Mouse (Mus musculus) hindbrain, embryonic 15.5 days (tissue): ENCODE results near the gene Emd. TPM values are rescaled to one million over a fixed set of nuclear protein-coding genes. Genes with fewer than 3 reads are reported as not detected.

Experiments used
- microRNA-seq: library from miRNA; unstranded; fragments of <30 nt; microRNA quantifications from one replicate; pipeline ENCODE4, GENCODE M21; 2016
- polyA plus RNA-seq: library from polyadenylated mRNA; unstranded; fragments of >200 nt; fragmentation: Nextera tagmentation; extraction: Ambion mirVana; gene quantifications from 2 replicates; pipeline ENCODE4 v1.2.1, GENCODE M21; 2015

Emd gene
- polyA plus RNA-seq, 1 experiment from 2014 or later: 14.5 TPM

Small RNA genes within 50 kb of the gene (microRNA-seq; reads per million reads assigned to microRNA genes)
- gene Mir7091: not detected

Other genes with a start within 250 kb of the Emd start
- gene Irak1, start 230.8 kb upstream of the Emd start, polyA plus RNA-seq: 44.0 and 45.9 TPM in 2 replicates
- gene Opn1mw, start 127.2 kb upstream of the Emd start, polyA plus RNA-seq: not detected in 2 replicates
- gene Mecp2, start 119.3 kb upstream of the Emd start, polyA plus RNA-seq: 12.8 and 13.6 TPM in 2 replicates
- not detected in 2 replicates for gene Tex28, start 86.8 kb upstream of the Emd start, polyA plus RNA-seq
- gene Tktl1, start 77.4 kb upstream of the Emd start, polyA plus RNA-seq: 0.05 and 0.07 TPM in 2 replicates
- gene Flna, start 4.9 kb upstream of the Emd start, polyA plus RNA-seq: 87.8 and 92.0 TPM in 2 replicates
- gene Rpl10, start 16.1 kb downstream of the Emd start, polyA plus RNA-seq: 396 and 404 TPM in 2 replicates
- gene Taz, start 27.2 kb downstream of the Emd start, polyA plus RNA-seq: 73.2 and 80.1 TPM in 2 replicates
- 4.4 and 4.7 TPM in 2 replicates for gene Dnase1l1, start 27.6 kb downstream of the Emd start, polyA plus RNA-seq
- 284 and 300 TPM in 2 replicates for gene Atp6ap1, start 42.4 kb downstream of the Emd start, polyA plus RNA-seq
- gene Gdi1, start 50.3 kb downstream of the Emd start, polyA plus RNA-seq: 868 and 983 TPM in 2 replicates
- 57.7 and 61.0 TPM in 2 replicates for gene Fam50a, start 58.3 kb downstream of the Emd start, polyA plus RNA-seq
- 53.6 and 55.5 TPM in 2 replicates for gene Plxna3, start 74.4 kb downstream of the Emd start, polyA plus RNA-seq
- gene Lage3, start 98.9 kb downstream of the Emd start, polyA plus RNA-seq: 73.4 and 75.9 TPM in 2 replicates
- gene Ubl4a, start 118.5 kb downstream of the Emd start, polyA plus RNA-seq: 67.7 and 71.0 TPM in 2 replicates
- gene Slc10a3, start 118.7 kb downstream of the Emd start, polyA plus RNA-seq: 7.7 and 8.4 TPM in 2 replicates
- gene Fam3a, start 138.6 kb downstream of the Emd start, polyA plus RNA-seq: 34.2 and 37.5 TPM in 2 replicates
- gene Ikbkg, start 138.6 kb downstream of the Emd start, polyA plus RNA-seq: 15.7 and 16.7 TPM in 2 replicates
- gene G6pdx, start 174.5 kb downstream of the Emd start, polyA plus RNA-seq: 46.3 and 53.2 TPM in 2 replicates
- gene Gm6880, start 226.7 kb downstream of the Emd start, polyA plus RNA-seq: not detected in 2 replicates